Mouse (Mus musculus) T-helper 17 cell (primary cell): ENCODE measurements around the gene Srm.

Experiments used
- in situ Hi-C, 2 experiments: fragments of 300-600 bp; cut with MboI, MseI; formaldehyde crosslinking; loops; 1 replicate in 1 of 2; 2 replicates in 1 of 2; pipeline ENCODE4 v1.15.1; 2025; ENCODE audit warnings: high pct_unique_total_duplicates in 2 of 2

Srm gene

DNA sequence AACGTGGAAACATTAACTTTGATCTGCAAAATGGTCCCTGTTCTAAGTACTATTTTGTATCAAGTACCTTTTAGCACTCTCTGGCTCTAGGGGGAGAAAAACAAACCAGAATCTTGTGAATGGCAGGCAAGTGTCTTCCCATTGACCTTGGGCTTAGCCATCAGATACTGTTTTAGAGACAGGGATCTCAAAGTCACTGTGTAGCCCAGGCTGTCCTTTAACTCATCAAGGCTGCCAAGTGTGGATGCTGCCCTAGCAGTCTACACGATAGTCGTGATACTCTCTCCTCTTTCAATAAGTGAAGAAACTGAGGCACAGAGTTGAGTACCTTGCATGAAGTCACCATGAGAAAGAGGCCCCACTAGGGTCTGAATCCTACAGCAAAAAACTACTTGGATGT lies 35.9 kb downstream of the Srm start:
- in situ Hi-C loops: loop anchor here in 1 of 2 experiments (25.0 kb wide), 1 partner anchor 1935 kb away; no protein-coding TSS in a partner anchor

DNA sequence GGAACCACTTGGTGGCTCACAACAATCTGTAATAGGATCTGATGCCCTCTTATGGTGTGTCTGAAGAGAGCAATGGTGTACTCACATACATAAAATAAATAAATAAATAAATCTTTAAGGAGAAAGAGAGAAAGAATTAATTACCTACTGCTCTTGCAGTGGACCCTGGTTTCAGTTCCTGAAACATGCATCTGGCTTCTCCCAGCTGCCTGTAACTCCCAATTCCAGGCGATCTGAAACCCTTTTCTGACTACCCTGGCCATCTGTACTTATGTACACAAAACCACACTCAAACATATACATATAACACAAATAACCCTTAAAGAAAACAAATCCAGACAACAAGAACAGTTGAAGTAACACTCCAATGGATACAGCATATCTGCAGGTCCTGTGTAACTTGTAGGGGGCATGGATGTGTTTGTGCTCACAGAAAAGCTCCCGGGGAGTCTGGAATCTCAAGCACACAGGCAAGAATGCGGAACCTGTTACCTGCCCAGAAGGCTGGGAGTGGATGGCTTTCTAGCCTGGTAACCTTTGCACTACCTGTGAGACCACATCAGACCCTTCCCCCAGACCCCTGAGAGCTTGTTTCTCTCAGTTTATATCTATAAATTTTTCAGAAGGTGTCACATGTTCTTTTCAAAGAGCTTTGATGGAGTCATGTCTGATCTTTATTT lies 40.9 kb downstream of the Srm start:
- in situ Hi-C loops: loop anchor here in 1 of 2 experiments (25.0 kb wide), 1 partner anchor 1930 kb away; no protein-coding TSS in a partner anchor

DNA sequence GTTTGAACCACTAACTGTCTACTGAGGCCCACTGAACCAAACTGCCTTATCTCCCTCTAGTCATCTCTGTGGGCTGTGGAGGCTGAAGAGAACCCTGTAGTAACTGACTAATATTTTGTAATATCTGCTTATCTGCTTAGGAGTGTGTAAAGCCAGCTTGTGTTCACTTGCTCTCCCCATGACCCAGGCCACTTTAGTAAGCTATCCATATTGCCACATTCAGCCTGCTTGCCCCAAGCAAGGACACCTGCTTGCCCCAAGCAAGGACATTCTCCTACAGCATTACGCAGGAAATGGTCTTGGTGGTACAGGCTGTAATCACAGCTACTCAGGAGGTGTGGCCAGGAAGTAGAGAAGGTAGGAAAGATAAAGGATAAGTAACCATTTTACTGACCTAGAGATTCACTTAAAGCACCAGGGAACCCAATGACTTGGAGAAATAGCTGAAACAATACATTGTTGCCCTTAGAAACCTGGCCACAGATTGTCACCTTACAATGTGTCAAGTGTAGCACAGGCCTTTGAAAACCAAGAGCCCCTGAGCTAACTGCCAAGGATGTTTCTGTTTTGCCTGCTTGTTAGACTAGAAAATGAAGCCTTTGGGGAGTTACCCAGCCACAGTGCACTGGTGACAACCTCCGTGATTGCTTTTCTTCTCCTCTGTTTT lies 42.2 kb downstream of the Srm start:
- in situ Hi-C loops: loop anchor here in 1 of 2 experiments (25.0 kb wide), 1 partner anchor 1929 kb away; no protein-coding TSS in a partner anchor

DNA sequence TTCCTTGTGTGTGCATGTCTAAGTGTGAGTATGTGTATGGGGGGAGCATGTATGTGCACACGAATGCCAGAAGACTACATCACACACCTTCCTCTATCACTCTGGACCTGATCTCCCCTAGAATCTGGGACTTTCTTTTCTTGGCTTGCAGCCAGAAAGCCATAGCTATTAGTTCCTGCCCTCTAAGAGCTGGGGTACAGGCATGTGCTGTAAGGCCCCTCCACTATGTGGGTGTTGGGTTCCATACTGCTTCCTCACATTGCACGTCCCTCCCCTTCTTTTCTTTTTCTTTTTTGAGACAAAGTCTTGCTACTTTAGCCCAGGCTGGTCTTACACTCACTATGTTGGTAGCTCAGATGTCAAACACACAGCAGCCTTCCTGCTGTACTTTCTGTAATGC lies 44.0 kb downstream of the Srm start:
- in situ Hi-C loops: loop anchor here in 1 of 2 experiments (25.0 kb wide), 1 partner anchor 1927 kb away; no protein-coding TSS in a partner anchor

DNA sequence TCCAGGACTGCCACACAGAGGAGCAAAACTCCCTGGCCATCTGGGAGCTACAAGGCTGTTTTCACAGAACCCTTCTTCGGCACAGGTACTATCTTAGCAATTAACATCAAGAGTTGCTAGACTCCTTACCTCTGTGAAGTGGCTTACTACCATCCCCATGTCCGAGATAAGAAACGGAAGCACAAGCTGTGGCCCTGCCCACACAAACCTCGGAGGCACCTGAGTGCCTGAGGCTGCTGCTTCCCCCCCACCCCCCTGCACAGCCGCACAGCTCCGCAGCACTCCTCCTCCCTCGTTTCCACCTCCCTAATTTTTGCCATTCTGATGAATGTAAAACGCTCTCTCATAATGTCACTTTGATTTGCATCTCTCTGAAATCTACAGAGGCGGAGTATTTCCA lies 47.0 kb downstream of the Srm start:
- in situ Hi-C loops: loop anchor here in 1 of 2 experiments (25.0 kb wide), 1 partner anchor 1924 kb away; no protein-coding TSS in a partner anchor

DNA sequence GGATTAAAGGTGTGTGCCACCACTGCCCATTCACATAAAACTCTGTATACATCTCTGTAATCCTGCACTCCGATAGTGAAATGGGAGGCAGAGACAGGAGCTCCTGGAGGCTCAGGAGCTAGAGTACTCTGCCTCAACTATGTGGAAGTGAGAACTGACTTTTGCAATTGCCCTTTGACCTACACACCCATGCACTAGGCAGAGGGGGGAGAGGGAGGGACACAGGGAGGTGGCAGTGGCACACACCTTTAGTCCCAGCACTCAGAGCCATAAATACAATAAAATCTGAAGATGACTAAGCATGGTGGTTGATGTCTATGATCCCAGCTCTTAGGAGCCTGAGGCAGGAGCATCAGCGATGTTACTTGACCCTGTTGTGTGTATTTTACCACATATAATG lies 48.2 kb downstream of the Srm start:
- in situ Hi-C loops: loop anchor here in 1 of 2 experiments (25.0 kb wide), 1 partner anchor 1923 kb away; no protein-coding TSS in a partner anchor

DNA sequence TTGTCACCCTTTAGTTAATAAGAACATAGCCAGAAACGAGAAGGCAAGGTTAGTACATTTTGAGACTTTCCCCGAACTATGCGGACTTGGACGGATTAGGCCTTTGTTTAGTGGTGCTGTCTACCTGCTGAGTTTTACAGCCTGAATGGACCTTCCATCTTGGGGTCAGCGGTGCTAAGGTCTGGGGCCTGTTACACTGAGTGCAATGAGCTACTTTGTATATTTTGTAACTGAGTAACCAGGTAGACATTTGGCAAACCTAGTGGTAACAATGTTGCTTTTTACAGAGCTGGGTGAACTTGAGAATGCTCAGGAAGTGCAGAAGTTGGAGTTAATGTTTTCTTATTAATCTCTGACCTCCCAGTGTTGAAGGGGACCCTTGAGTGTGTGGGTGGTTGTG lies 49.8 kb downstream of the Srm start:
- in situ Hi-C loops: loop anchor here in 1 of 2 experiments (25.0 kb wide), 1 partner anchor 1921 kb away; no protein-coding TSS in a partner anchor

DNA sequence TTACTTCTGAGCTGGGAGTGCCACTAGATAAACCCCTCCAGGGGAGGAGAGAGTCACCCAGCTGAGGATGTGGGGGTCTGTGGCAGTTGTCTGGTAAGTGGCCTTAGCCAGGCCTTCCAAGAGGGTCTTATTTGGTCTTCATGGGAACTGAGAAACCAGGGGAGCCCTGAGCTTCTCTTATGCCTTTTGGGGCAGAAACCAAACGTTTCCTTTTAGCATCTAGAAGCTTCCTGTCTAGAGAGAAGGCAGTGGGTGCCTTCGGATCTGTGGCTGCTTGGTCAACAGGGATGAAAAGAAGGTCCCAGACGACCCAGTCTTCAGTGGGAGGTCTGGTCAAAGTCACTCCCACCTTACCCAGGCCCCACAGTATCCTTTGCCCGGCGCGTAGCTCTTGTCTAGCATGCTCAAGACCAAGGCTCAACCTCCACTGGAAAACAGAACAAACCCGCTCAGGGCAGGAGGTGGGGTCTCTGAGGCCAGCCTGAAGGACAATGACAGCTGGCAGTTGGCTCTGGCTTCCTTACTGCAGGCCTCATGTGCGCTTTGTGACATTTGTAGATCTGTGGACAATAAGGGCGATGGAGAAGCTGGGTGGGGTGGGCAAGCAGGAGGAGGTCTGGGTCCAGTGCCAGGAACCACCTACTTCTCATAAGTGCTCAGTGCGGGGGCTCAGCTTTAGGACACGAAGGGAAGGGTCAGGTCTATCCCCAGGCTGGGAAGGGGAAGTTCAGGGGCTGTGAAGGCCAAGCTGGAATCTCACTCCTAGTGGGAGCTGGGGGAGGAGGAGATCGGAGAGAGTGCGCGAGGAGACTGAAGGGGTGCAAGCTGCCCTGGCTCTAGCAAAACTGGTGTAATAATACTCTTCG lies 52.2 kb downstream of the Srm start, which contains the start of gene Gm572:
Gene Gm572, plus strand, starts transcription at position 27 of the 866 bp plus-strand sequence.
- in situ Hi-C loops: loop anchor here in 1 of 2 experiments (25.0 kb wide), 1 partner anchor 1919 kb away; no protein-coding TSS in a partner anchor

DNA sequence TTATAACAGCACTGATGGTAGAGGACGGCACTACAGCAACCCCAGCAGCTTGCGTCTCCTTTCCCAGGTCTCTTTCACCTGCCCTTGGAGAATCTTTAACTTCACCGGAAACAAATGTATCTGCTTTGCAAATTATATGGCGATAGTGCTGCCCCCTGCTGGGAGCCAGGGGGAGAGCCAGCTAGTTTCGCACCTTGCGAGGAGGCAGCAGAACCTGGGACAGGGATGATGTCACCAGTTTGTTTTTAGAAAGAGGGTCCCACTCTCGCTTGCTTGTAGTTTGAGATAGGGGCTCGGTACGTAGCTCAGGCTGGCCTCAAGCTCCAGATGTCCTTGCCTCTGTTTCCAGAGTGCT lies 52.8 kb downstream of the Srm start:
- in situ Hi-C loops: loop anchor here in 1 of 2 experiments (25.0 kb wide), 1 partner anchor 1918 kb away; no protein-coding TSS in a partner anchor
